Mouse (Mus musculus) large intestine, adult 2 months (tissue): ENCODE results near the gene Cmtm2b. TPM values are rescaled to one million over a fixed set of nuclear protein-coding genes. Genes with fewer than 3 reads are reported as not detected.
"Not testable (repeated sequence)": the region's sequence is repeated elsewhere in the genome, so short reads cannot be mapped to it uniquely, and the experiment has no call there.

Experiments
- DNase-seq: peaks from one replicate; pipeline ENCODE4 v3.0.0-alpha.2; 2012; ENCODE audit warnings: low read depth, low spot score
- WGBS: fragments of 180-500 bp; shearing (Covaris S2); methylation state at CpG from one replicate; pipeline ENCODE4 v1.1.7; 2018; 5-methylcytosine and 5-hydroxymethylcytosine counted together
- polyA plus RNA-seq: library from polyadenylated mRNA; depleted of rRNA; stranded (reverse); fragments of >200 nt; gene quantifications from 2 replicates; pipeline ENCODE4 v1.2.3, GENCODE M21; 2012; rRNA removed

The Cmtm2b gene
- not detected in 2 replicates for polyA plus RNA-seq

DNA sequence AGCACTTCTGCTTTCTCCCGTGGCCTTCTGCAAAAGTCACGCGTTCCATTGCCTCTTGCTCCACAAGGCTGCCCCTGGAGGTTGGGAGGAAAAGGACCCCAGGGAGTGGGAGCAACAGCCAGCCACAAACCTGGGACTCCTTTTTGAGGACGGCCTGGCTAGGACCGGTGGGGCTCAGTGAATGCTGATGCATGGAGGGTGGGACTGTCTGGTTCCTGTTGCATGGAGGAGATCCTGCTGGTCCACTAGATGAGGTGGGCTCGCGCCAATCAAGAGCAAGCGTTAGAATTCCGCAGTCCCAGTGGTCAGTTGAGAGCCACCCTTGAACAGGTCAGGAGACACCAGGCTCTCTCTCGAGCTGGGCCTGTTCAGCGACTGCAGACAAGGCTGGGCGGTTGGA, at the start of gene Cmtm2b:
Cmtm2b (plus strand) TSS at position 301 of the 400 bp plus-strand sequence.
- 81% methylated on average over 12 of the region's 12 CpGs for WGBS

DNA sequence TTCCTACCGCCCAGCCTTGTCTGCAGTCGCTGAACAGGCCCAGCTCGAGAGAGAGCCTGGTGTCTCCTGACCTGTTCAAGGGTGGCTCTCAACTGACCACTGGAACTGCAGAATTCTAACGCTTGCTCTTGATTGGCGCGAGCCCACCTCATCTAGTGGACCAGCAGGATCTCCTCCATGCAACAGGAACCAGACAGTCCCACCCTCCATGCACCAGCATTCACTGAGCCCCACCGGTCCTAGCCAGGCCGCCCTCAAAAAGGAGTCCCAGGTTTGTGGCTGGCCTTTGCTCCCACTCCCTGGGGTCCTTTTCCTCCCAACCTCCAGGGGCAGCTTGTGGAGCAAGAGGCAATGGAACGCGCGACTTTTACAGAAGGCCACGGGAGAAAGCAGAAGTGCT, 28.9 kb upstream of the Cmtm2b start, which contains the start of gene Cmtm2a:
Cmtm2a (minus strand) TSS at position 101 of the 400 bp plus-strand sequence.
- 87% methylated on average over 12 of the region's 12 CpGs for WGBS

More for the DNA sequence above, at the start of gene Cmtm2b:
- not testable (repeated sequence) for DNase-seq

DNA sequence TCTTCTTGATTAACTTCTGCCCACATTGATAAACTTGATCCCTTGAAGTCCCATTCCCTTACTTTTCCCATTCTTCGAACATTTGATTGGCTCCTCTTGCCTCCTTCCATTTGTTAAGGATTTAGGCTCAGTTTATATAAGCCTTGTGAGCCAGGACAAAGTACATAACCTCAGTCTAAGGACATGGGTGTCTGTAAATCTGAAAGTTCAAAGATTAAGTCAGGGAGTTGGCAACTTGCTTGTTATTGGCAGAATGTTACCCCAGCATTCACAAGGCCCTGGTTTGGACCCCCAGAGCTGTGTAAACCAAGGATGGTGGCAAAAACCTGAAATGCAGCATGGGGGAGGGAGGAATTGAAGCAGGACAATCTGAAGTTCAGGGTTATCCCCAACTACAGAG, 27.6 kb upstream of the Cmtm2b start:
- DNase-seq: no peak
- 71% methylated on average over 1 of the region's 1 CpGs for WGBS

More for the DNA sequence above, 28.9 kb upstream of the Cmtm2b start, which contains the start of gene Cmtm2a:
- not testable (repeated sequence) for DNase-seq

DNA sequence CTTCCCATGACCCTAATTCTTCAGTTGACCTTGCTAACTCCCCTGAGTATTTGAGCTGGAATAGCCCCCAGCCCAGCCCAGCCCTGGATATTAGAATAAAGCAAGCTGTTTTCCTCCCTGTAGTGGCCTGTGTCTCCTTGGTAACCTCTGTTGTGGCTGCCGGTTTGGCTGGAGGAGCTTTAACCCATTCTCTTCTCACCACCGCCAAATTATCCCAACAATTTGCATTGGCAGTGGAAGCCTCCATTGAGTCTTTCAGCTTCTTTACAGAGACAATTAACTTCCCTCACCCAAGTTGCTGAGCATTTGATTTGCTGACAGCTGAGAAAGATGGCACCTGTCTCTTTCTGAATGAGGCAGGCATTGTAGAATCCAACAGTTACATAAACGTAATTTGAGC, 20.5 kb upstream of the Cmtm2b start:
- 19% methylated on average over 3 of the region's 3 CpGs for WGBS
- DNase-seq: not testable (repeated sequence)

DNA sequence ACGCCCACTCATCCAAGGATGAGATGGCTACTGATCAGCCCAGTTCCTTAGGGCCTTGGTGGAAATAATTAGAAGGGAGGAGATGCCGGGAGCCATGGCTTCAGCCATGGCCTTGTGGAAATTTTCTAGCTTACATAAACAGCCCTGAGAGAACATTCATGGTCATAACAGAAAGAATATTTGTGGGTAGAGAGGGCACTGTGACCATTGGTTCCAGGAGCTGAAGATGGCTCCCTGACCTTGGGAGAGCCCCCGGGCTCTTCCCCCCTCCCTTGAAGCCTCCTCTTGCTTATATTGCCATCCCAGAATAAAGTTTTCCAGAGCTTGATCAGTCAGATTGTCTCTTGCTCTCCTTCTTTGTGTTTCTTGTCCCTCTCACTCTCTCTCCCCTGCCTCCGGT, 19.5 kb upstream of the Cmtm2b start:
- whole genome bisulfite sequencing: 95% methylated on average over 4 of the region's 4 CpGs
- DNase-seq: not testable (repeated sequence)

DNA sequence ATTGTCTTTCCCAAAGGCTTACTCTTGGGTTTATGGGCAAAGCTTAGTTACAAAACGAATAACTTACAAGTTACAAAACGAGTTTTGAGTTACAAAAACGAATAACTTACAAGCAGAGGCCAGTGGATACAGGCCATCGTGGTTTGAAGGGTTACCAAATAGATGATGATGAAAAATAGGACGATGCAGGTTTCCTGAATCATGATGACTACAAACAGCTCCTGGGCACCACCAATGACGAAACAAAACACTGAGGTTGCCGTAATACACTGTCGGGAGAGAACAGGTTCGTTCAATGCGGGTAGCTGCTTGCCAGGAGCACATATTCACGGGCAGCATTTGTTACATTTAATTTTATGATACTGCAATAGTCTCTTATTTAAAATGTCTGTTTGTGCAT, 17.1 kb upstream of the Cmtm2b start:
- DNase-seq: no peak
- WGBS: 78% methylated on average over 11 of the region's 11 CpGs

DNA sequence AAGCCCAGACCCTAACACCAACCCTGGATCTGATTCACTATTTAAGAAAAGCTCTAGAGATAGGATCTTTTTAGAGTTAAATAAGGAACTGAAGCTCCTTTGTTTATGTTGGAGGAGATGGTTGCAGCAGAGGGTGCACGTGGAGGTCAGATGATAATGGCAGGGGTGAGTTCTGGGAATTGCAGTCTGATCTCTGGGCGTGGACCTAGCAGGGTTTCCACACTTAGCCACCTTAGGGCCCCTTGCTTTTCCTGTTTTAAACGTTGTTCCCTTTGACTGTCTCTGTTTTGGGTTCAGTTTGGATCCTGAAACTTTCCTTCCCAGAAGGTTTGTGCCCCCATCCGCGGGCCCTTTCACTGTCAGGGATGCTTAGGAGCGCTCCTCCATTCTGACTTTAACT, 13.7 kb upstream of the Cmtm2b start:
- WGBS: 27% methylated on average over 6 of the region's 6 CpGs
- DNase-seq: not testable (repeated sequence)

DNA sequence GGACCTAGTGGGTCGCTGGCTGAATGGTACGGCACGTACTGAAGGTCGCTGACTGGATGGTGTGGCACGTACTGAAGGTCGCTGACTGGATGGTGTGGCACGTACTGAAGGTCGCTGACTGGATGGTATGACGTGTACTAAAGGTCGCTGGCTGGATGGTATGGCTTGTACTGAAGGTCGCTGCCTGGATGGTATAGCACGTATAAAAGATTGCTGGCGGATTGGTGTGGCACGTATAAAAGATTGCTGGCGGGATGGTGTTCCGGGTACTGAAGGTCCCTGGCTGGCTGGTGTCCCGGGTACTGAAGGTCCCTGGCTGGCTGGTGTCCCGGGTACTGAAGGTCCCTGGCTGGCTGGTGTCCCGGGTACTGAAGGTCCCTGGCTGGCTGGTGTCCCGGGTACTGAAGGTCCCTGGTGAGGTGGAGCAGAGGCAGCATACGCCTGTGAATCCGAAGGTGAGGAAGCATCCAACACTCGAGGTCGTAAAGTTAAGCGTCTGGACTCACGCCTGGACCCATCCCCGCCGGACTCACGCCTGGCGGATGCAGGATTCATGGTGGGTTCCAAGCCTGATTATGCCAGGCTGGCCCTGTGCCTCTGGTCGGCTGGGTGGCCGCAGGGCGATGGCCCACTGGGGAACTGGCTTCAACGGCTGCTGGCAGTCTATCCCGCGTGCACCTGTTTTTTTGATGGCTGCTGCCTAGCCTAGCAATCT, 12.4 kb upstream of the Cmtm2b start, which contains the start of the genes Gm45711 and Cmtm1:
Gm45711 (minus strand) TSS at position 641 of the 715 bp plus-strand sequence.
Cmtm1 (minus strand) TSS at position 705 of the 715 bp plus-strand sequence.
- DNase-seq: not testable (repeated sequence)
- WGBS: 87% methylated on average over 36 of the region's 36 CpGs

DNA sequence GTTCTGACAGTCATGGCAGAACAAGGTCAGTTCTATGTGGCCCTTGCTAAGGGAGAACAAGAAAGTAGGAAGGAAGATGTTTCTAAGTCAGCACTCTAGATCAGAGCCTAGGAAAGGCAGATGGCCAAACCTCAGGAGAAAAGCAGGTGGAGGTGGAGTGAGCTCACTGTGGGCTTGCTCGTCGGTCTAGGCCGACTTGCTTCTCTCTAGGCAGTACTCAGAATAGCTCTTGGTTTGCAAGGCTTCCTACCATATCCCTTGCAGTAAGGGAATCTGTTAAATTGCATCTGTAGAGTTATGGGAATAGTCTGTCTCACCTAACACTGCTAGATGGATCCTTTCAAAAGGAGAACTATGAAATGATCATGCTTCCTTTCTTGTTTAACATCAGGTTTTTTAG, 10.0 kb upstream of the Cmtm2b start:
- WGBS: 90% methylated on average over 3 of the region's 3 CpGs
- not testable (repeated sequence) for DNase-seq

DNA sequence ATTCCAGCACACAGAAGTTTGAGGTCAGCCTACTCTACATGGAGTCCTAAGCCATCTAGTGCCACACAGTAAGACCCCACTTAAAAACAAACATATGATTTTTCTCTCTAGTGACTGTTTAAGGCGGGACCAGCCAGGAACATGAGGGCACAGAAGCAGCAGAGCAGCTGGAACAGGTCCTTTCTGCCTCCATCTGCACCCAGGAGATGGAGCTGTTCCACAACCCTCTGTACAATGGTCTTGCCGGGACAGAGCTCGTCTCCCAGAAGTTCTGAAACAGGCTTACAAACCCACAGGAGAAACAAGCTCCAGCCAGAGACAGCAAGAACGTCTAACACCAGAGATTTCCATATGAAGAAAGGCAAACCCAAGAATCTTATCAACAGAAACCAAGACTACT, 8.7 kb upstream of the Cmtm2b start:
- WGBS: 40% methylated on average over 4 of the region's 4 CpGs
- DNase-seq: no peak

DNA sequence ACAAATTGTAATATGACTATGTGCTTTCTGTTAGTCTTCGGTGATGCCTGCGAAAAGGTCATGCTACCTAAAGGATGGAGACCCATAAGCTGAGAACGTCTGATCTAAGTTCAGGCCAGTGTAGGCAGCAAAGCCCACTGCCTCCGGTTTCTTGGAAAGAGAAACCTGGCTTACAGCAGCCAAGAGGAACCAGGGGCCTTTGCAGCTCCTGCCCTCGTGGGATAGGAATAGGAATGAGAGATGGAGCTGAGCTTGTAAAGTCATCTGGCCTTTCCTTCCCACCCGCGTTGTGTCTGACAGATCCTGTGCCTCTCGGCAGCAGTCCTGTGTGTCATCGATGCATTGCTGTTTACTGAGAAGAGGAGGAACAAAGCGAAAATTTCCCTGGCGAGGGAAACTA, 763 bp upstream of the Cmtm2b start, which contains the start of gene Gm11020:
Gm11020 (plus strand) TSS at position 301 of the 400 bp plus-strand sequence.
- not testable (repeated sequence) for DNase-seq
- WGBS: 75% methylated on average over 11 of the region's 11 CpGs

DNA sequence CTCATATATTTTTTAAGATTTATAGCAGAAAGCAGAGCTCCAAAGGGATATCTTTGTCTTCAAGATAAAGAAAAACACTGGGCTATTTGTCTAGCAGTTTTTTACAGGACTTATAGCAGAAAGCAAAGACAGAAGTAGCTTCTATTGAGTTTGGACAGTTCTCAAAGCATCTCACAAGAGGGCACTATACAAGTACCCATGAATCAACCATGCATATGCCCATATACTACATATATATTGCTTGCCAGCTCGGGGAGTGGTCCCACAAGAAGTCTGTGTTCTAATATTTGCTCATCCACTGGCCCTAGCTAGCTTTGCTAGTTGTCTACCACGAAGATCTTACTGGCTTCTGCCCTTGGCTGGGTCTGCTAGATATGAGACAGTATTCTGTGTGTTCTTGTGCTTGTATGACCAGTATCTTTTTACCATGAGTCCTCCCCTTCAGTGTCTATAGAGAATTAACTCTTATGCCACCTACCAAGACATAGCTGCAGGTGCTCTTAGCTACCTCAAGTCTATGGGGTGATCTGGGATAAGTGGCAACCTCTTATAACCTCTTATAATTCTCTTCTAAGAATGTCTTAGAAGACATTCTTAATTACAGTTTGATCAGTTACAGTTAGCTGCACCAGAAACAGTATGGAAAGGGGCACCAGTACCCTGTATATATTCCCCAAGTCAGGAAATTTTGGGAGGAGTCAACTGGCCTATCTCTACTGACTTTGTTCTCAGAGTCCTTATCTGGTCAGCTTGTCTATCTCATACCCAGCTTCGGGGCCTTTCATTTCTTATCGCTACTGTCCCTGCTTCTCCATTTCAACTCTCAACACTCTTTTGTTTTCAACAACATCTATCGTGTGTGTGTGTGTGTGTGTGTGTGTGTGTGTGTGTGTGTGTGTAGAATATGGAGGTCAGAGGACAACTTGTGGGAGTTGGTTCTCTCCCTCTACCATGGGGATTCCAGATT, 10.9 kb downstream of the Cmtm2b start:
- 71% methylated on average over 5 of the region's 5 CpGs for WGBS
- no peak for DNase-seq

DNA sequence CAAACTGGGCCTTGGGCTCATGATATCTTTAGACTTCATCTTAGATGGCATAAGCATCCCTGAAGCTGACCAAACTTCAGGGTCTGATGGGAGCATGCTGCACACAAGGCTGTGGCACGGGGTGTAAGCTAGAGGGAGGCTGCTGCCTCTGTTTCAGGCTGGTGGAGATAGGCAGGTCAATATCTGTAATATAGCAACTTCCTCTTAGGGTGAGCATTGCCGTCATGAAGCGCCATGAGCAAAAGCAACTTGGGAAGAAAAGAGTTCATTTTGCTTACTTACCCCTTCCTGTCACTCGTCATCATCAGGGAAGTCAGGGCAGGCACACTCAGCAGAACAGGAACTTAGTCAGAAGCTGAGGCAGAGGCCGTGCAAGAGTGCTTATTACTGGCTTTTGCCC, 11.8 kb downstream of the Cmtm2b start:
- DNase-seq: no peak
- 64% methylated on average over 5 of the region's 5 CpGs for WGBS

DNA sequence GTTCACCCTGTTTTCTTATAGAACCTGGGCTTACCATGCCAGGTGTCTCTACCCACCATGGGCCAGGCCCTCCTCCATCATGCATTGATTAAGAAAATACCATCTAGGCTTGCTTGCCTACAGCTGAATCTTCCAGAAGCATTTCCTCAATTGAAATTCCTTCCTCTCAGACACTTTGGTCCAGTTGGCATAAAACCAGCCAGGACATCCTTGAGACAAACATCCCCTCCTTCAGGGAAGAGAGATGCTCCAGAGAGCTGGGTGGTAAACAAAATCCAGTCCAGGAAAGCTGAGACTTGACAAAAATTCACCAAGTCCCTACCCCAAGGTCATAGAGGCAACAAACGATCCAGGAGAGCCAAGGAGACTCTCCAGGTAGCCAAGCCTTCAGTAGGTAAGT, 12.2 kb downstream of the Cmtm2b start:
- DNase-seq: no peak
- WGBS: 63% methylated on average over 1 of the region's 1 CpGs

DNA sequence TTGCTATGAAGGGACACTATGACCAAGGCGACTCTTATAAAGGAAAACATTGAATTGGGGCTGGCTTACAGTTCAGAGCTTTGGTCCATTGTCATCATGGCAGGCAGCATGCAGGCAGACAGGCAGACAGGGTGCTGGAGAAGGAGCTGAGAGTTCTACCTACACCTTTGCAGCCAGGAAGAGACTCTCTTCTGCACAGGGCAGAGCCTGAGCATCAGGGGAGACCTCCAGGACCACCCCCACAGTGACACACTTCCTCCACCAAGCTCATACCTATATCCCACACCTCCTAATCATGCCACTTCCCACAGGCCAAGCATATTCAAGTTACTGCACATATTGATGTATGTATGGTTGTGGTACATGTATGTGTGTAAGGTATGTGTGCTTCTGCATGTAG, 14.8 kb downstream of the Cmtm2b start:
- no peak for DNase-seq
- 83% methylated on average over 1 of the region's 1 CpGs for WGBS

DNA sequence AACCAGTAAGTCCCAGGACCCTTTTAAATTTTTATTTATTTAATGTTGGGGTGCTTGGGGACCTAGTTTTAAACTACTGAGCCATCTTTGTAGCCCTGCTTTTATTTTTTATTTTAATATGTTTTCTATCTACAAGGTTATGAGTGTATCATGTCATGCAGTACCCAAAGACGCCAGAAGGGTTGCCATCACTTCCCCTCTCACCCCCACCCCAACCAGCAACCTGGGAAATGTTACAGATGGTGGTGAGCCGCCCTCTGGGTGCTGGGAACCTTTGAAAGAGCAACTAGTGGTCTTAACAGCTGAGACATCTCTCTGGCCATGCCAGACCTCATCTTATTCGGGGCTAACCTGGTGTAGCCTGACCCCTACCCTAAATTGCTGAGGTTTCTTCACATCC, 15.9 kb downstream of the Cmtm2b start:
- 56% methylated on average over 3 of the region's 3 CpGs for WGBS
- DNase-seq: no peak

DNA sequence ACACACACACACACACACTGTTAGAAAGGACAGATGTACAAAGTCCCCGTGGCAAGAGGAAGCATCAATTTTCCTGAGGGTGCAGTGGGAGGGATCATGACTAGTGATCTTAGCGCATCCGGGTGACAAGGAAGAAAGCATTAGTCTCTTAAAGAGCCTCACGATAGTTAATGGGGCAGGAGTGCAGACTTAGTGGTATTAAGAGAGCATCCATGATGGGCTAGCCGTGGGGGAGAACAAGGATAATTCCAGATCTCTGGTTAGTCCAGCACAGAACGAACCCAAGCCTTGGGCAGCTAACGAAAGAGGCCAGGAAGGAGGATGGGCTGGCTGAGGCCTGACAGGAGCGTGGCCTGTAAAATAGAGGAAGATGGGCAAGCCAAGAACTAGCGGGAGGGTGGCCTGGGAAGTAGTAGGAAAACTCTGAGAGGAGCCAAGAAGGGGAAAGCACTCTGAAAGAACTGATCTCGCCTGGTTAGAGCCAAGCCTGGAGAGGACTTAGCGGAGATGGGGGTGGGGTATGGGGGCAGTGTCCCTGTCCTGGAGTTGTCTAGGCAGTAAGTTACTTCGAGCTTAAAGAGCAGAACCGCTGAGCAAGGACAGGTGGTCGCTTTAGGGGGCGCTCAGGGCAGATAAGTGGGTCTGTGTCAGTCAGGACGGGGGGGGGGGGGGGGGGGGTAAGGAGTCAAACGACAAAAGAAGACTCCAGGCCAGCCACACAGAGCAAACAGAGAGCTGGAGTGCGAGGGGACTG, 17.4 kb downstream of the Cmtm2b start, which contains the start of gene Cmtm3:
Cmtm3 (plus strand) TSS at position 182 of the 754 bp plus-strand sequence.
- DNase-seq: no peak
- WGBS: 24% methylated on average over 18 of the region's 18 CpGs

DNA sequence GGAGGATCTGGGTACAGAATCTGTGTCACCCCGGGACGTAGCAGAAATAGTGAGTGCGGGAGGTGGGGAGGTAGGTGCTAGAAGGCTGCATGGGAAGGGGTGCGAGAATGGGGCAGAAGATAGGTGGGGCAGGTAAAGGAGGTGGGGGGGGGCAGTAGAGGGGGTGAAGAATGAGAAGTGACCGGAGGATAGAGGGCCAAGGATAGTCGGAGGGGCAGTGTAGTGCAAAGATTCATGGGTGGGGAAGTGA, 17.9 kb downstream of the Cmtm2b start:
- 10% methylated on average over 6 of the region's 6 CpGs for WGBS
- DNase-seq: no peak

DNA sequence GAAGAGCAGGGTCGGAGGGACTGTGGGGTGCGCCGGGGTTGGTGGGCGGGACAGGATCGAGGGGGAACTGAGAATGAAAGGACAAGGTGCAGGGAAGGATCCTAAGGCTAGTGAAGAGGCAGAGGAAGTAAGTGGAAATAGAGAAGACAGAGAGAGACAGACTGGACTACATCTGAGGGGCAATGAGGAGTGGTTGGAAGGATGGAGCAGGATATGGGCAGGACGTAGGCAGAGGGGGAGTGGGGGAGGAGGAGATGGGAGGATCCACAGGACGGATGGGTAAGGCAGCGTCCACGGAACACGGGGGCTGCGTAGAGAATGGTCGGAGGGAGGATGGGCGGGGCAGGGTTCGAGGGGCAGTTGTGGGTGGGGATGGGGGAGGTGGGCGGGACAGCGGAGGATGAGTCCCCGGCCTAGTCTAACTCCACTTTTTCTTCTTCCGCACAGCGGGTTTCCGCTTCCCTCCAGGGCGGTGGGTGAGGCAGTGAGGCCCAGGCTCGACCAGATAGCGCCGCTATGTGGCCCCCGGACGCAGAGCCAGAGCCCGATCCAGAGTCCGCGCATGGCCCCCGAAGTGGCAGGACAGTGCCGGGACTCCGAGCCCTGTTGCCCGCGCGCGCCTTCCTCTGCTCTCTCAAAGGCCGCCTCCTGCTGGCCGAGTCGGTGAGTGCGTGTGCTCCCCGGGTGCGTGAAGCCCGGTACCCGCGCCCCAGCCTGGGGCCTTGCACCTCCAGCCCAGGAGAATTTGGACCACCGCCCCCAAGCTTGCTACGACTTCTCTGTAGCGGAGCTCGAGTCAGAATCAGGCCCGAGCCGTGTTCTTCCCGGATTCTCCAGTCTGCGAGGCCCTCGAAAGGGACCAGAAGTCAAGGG, 18.4 kb downstream of the Cmtm2b start:
- no peak for DNase-seq

More for the DNA sequence above, 18.4 kb downstream of the Cmtm2b start:
- WGBS: under 1% methylated on average over 54 of the region's 54 CpGs
